Mouse (Mus musculus) urinary bladder, postnatal 25 days (tissue): Measurements from ENCODE around the gene Net1.
"Not testable (repeated sequence)": the region's sequence is repeated elsewhere in the genome, so short reads cannot be mapped to it uniquely, and the experiment has no call there.

Source experiments
- DNase-seq: peaks from one replicate; pipeline ENCODE4 v3.0.0; 2022; ENCODE audit warnings: low spot score

Gene Net1

DNA sequence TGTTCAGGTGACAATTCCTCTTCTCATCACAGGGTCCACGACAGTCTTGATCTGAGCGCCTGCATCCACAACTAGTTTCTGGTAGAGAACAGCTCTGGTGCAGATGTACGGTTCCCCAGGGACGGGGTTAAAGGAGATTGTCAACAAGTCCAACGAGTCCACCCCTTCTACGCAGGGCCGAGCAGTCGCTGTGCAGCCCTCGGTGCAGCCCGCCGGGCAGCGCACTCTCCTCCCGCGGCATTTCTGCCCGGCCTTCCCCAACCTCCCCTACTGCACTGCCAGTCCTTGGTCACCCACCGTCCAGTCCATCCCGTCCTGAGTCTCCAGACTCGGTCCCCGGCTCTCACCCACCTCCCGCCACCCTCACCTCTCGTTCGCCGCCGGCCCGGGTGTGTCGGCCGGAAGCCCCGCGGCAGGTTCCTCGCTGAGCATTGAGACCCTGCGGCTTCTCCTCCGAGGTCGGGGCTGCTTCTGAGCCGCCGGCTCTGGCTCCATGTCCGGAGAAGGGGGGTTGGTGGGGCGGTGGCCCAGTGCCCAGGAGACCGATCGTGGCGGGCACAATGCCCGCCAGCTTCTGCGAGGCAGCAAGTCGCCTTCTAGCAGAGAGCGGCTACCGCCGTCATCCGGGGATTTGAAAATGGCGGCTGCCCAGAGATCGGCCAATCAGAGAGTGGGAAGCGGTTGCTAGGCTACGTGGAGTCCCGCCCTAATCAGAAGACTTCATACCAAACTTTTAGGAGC lies at the start of gene Net1, which contains the start of gene Tubal3:
Gene Net1 (minus strand): TSS at position 650 of the 741 bp plus-strand sequence.
Gene Tubal3 (plus strand): TSS at position 704 of the 741 bp plus-strand sequence.
- peak; percentile 79 for DNase-seq

DNA sequence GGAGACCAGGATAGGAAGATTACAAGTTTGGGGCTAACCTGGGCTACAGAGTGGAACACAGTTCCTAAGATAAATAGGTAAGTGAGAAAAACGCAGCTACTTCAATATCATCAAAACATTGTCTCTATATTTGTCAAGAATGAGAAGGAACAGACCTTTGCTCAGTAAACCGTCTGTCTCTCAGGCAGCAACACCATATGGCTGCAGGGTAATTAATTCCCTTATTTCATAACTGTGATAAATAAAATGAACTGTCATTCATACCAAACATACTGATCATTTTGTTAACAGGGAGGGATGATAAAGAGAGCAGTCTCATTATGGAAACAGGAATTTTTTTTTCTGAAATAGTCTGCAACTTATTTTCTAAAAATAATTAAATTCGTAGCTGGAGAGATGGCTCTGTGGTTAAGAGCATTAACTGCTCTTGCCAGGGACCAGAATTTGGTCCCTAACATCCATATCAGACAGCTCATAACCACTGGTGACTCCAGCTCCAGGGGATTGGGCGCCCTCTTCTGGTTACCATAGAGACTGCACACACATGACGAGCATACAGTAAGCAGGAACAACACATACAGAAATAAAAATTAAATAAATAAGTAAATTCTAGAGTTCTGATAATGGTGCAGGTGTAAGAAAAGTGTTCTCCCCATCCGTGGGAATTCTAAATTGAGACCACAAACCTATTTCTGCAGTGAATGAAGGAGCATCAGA lies 33.3 kb upstream of the Net1 start:
- DNase-seq = no peak

DNA sequence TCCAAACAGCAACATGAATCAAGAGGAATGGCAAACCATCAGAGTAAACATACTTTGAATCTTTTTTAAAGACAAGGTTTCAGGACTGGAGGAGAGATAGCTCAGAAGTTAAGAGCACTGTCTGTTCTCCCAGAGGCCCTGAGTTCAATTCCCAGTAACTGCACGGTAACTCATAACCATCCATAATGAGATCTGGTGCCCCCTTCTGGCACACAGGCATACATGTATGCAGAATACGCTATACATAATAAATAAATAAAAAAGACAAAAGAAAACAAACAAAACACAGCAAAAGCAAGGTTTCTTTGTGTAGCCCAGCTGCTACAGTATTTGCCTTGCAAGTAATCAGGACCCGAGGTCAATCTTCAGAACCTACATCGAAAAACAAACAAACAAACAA lies 31.5 kb upstream of the Net1 start:
- DNase-seq = no peak

DNA sequence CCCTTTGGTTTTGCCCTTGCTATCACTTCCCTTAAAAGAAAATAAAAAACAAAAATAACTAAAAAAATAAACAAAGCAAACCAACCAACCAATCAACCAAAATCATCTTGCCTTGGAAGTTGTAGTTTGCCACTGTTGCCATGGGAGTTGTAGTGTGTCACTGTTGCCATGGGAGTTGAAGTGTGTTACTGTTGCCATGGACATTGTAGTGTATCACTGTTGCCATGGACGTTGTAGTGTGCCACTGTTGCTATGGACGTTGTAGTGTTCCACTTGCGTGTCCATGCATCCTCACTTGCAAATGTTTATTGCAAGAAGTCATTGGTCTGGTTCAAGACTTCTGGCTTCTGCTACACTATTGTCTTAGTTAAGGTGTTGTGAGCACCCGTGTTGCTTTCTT lies 29.2 kb upstream of the Net1 start:
- no peak for DNase-seq

DNA sequence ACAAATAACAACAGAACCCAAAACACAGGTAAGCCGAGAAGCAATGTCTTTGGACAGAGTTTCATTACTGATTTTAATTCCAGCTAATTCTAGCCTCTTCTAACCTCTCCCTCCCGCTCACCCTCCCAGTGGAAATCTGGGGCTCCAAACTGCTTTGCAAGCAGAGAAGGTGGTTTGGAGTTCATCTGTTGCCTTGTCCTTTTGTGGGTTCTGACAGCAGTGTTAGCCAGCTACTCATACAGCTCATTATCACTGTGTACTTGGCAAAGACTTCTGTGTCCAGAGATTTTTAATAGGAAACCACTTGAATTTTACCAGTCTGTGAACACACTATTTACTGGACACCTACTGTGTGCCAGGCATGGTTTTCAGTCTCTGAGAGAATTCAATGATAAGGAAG lies 27.2 kb upstream of the Net1 start, which contains the start of gene Ucn3:
Gene Ucn3 (minus strand): TSS at position 101 of the 400 bp plus-strand sequence.
- no peak for DNase-seq

DNA sequence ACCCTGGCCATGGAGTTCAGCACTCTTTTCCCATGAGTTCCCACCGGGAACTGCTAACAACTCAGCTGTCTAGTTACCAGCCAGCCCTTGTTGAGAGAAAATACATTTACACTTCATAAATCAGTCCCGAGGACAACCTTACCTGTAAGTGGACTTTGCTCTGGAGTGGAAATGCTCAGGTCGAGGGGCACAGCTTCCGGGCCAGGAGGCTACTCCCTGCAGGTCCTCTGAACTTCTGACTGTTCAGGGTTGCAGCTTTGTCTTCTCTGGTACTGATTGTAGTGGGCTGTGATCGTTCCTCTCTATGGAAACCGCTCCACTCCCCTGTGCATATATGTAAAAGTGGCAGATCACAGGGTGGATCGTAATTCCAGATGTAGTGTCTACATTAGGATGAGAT lies 26.7 kb upstream of the Net1 start:
- no peak for DNase-seq

DNA sequence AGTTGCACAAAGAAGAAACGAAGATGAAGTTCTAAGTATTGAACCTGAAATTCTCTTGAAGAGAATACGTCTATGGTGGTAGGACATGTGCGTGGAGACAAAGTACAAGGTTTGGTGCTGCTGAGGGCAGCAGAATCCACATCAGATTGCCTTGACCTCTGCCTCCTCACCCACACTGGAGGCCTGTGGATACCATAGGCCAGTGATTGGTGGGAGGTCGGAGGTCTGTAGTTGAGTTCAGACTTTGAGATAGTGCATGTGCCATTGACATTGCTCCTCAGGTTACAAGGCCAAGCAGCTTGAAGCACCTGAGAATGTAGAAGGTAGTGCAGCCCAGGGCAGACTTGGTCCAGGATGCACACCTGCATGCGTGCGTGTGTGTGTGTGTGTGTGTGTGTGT lies 8.0 kb upstream of the Net1 start:
- DNase-seq = no peak

DNA sequence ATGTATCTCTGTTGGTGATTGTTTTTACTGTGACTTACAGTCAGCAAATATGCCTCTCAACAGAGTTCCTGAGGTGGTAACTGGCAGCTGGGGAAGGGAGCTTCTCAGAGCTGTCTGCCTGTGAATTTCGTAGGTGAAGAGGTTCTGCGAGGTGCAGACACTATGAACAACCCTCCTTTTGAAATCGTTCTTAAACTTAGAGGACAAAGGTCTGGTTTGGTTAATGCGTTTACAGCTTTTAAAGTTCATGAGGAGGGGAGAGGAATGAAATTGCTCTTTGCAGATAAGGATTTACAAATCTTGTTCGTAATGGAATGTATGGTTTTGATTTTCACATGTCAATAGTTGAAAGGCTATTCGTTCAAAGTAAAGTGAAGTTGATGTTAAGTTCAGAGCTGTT lies 7.6 kb upstream of the Net1 start:
- DNase-seq = no peak

DNA sequence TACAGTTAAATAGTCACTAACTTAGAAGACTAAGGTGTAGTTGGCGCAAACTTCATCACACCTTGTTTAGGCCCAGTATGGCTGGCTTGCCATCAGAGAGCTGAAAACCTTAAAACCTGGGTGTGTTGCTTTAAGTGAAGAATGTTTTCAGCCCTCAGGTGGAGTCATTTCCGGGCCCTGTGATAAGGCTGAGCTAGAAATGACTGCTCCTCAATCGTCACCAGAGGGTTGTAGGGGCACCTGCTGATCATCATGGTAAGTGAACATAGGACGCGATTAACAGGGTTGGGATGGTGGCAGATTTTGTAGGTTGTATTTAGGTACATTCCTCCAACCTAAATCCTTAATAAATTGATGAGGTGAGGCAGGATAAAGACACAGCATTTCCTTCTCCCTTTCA lies 6.5 kb upstream of the Net1 start:
- no peak for DNase-seq

DNA sequence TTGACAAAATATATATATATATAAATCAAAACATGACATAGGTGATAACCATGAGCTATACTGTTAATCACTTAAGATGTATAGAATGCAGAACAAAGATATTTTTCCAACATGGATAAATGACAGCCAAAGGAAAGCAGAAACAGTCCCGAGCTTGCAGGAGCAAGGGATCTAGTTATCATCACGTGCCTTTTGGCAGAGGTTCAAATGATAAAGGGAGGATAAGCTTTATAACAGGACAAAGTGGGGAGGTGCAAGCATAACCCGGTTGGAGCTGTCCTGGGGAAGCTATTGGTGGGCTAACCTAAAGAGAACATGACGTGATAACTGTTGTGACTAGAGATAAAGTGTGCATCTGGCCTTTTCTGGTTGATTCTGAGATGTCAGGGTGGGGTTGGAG lies 4.5 kb downstream of the Net1 start:
- DNase-seq = no peak

DNA sequence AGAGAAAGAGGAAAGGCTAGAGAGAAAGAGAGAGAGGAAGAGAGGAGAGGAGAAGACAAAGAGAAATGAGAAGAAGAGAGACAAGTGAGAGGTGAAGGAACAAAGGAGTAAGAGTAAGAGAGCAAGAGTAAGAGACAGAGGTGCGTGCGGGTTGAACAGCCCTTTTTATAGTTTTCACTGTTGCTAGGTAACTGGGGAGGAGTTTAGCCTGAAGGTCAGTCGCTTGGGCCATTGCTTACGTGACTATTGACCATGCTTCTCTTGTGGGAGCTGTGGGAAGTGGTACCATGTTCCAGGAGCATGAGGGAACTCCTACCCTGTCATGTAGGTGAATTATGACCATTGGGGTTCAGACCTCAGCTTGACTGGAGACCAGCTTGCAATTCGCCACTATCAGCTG lies 7.7 kb downstream of the Net1 start:
- DNase-seq = no peak

DNA sequence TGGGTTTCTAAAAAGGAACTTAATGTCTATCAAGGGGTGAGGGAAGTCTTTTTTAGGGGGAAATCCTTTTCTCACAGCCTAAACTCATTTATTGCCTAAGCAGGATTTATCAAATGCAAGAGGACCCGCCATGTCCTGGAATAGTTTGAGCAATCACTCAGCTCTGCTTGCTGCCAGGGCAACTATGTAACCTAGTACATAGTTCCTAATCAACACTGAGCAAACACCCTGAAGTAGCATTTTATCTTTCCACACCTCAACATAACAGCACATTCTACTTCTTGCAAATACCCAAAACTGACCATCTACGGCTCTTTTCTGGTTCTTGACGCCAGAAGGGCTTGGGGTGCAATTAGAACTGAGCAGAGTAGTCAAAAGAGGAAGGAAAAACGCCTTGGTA lies 9.8 kb downstream of the Net1 start:
- no peak for DNase-seq

DNA sequence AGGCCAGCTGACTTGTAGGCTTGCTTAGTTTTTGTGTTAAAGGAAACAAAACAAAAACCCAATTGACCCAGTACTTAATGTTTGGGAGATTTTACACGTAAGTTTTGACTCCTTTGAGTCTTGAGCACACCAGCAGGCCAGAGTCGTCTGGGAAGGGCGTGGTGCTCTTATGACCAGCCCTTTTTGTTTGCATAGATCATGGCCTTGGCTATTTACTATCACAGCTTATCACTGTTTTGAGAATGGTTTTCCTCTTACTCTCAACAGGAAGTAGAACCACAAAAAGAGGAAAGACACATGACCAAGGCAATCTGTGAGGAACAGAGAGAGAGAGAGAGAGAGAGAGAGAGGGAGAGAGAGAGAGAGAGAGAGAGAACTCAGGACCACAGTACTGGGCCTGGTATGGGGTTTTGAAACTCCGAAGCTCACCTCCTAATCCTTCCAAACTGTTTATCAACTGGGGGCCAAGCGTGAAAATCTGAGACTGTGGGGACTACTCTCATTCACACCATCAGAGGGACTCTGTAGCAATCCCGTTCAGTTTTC lies 10.8 kb downstream of the Net1 start:
- DNase-seq = no peak

DNA sequence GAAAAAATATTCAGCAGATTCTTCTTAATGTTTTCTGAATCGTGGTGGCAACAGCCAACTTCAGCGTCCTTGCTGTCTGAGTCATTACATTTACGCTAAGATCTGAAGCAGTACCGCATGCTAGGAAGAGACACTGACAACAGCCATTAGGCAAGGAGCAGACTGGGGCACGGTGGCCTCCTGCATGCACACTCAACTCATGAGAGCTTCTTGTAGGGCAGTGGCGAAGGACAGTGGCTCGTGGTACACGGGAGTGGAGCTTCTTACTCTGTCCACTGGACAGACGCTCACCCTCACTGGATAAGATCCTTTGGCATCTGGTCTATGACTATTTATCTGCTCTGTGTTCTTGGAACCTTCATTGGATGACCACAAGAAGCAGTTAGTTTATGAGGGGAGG lies 18.7 kb downstream of the Net1 start:
- DNase-seq = no peak

DNA sequence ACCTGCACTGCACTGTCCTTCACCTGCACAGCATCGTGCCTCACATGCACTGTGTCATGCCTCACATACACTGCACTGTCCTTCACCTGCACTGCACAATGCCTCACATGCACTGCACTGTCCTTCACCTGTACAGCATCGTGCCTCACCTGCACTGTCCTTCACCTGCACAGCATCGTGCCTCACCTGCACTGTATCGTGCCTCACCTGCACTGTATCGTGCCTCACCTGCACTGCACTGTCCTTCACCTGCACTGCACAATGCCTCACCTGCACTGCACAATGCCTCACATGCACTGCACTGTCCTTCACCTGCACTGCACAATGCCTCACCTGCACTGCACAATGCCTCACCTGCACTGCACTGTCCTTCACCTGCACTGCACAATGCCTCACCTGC lies 19.8 kb downstream of the Net1 start:
- not testable (repeated sequence) for DNase-seq

DNA sequence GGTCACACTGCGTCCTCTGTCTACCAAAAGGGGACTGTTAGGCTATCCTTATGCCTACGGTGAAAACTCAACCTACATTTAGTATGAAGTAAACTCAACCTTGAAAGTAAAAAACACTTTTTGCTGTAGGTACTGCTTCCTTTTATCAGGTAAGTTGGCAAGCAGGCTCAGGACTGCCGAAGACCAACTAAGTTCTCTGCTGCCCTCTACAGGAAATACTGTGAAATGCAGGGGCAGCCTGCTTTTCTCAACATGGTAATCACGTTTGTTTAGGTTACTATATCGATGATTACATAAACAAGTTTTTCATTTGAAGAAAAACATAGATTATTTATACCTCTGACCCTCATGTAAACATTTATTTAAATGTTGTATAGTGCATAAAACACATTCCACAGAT lies 21.1 kb downstream of the Net1 start:
- peak; percentile 58 for DNase-seq

DNA sequence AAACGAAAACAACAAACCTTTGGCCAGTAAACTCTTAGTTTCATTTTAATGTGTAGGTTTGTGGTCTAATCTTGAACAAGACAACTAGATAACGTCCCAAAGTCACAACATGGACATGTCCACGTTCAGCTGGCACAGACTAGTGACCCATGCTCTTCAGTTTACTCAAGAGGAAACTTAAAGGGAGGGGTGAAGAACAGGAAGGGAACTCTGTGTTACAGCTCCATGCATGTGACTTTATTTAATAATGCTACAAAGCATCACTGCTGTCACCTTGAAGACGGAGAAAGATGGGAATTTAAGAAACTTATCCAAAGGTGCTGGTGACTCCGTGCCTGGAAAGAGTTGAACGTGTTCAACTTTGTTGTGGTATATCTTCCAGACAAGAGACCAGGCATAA lies 22.0 kb downstream of the Net1 start:
- no peak for DNase-seq

DNA sequence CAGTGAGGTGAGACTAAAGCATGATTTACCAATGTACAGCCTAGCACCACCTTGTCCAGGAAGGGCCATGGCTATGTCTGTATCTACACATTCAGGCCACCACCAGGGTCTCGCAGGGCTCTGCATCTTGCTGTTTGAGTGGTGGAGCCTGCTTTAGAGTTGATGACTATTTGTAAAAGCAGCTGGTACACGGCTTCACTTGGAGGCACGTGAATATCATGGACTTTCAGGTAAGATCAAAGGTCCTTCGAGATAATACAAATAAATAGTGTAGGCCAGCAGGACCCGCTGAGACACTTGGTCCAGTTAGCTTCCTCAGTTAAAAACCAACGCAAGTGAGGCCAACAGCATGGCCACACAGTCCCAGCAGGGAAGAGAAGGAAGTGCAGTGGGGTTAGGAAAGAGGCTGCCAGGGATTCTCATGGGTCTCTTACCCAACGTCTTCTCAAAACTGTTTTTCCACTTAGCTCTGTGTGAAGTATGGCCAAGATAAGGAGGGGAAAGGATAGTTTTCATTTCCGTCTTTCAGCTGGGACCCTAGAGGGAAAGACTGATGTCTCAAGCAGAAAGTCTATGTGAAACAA lies 22.5 kb downstream of the Net1 start:
- DNase-seq = no peak

DNA sequence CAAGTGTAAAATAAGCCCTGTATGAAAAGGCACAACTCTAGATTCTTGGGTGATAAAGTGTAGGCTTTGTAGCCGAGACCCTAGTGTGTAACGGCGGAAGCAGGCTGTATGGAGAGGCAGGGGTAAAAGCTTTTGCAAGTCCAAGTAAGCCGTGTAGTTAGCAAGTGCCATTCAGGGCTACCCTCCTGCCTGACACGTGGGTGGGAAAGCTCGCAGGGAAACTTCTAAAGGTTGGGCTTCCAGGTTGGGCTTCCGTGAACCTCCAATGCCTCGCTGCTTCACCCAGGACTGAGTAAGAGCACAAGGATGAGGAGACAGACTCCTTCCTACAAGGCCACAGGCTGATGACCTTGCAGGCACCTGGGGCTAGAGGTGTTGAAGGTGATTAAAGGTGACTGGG lies 23.5 kb downstream of the Net1 start:
- DNase-seq = no peak

DNA sequence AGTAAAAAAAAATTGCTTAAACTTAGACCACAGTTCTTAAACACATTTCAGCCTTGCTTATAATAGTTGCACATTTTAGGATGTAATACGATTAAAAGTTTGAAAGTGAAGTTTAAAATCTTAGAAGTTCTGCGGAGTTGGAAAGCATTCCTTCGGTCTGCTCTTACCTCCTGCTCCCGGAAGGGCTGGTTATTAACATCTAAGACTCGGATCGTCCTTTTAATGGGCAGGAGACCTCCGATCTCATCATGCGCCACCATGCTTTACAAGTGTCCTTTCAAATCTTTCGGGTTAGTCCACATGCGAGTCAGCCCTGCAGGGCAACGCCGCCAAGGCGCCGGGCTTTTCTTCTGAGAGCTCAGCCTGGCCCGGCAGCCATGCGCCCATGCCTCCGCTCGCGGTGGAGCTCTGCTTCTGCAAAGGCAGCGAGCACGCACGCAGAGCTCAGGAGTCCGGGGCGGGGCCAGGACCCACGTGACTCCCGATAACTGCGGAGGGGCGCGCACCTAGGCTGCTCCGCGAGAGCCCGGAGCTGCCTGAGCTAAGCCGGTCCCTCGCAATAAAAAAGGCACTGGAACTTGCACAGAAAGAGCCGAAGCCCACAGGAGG lies 24.8 kb downstream of the Net1 start:
- DNase-seq = peak; percentile 90

DNA sequence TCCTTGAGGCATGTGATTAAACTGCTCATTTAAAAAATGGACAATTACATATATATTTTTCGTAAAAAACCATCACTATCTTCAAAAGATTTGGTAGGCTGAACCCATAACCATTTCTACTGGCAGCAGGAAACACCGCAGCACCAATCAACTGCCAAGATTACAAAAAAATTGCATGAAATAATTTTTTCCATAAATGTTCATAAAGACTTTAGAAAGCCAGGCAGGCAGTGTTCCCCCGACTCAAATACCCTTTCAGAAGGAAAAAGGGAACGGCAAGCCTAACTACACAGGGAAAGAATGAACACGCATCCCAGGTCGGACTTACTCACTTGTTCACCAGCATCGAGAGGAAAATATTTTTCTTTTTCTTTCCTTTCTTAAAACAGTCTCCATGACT lies 25.4 kb downstream of the Net1 start:
- no peak for DNase-seq

DNA sequence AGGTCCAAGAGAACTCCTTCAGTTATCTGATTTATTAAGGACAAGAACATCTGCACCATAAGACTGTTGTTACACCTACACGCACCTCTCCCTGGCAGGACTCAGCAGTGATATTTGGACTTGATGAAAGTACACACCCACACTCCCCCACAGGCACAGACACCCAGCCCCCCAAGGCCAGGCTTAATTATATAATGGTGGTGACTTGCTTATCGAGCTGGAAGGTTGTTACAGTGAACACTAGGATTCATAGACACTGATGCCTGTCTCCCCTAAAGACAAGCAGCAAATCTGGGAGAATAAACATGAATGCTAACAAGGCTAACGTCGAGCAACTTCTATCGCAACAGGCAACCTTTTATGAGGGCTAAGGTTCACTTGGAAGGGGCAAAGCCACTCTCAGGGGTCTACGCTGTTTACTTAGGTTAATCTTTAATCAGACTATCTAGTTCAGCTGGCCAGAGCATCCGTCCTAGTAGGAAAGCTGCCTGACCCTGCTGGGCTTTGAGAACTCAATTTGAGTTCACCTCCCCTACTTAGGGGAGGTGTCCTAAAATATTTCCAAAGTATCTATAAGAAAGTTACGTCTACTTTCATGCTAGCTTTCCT lies 26.4 kb downstream of the Net1 start:
- no peak for DNase-seq
